Mouse (Mus musculus): Measurements from ENCODE around the gene 4930590J08Rik. TPM values are rescaled to one million over a fixed set of nuclear protein-coding genes. Genes with fewer than 3 reads are reported as not detected.
A peak's percentile ranks its signal among the peaks of the same experiment; 100 is the strongest.
"Not testable (repeated sequence)": the region's sequence is repeated elsewhere in the genome, so short reads cannot be mapped to it uniquely, and the experiment has no call there.

The 4930590J08Rik gene
- total RNA-seq, 2 experiments from 2014 or later = 1.9 to 2.2 TPM

DNA sequence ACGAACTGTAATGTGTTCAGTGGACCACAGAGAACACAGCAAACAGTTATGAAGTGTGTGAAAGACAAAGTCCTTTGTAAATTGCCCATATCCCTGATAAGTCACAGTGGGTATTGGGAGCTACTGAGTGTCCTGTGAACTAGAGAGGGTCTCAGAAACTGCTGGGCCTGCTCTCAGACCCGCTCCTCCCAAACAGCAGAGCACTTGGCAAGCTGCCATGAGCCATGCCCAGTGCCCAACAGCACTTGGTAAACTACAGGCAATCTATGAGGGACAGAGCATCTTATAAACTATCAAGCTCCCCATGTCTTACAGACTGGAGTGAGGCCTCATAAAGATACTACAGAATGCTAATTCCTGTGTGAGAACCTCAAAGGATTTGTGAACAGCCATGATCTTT is 45.8 kb downstream of the 4930590J08Rik start:
- intact Hi-C loops (cut with DNase I) = no loop called here

DNA sequence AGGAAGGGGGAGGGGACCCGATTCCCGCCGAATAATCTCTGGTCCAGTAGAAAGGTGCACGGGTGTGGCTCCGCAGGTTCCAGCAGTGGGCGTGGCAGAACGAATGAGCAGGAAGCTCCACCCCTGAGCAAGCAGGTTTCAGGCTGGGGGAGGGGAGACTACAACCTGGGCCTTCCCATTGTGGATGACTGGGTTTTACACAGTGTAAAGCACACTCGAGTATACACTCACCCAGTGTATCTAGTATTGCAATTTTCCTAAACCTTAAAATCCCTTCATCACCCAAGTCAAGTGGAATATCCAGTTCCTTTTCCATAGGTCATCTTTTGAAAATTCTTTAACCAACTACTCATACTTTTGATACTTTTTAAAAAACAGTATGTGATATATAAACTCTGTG is 55.4 kb downstream of the 4930590J08Rik start:
- DNase-seq (ENCODE audit: extremely low spot score in 1 of 2, low spot score in 2 of 2); intact Hi-C loops (cut with DNase I): not testable (repeated sequence)

More for the DNA sequence above, 45.8 kb downstream of the 4930590J08Rik start:
- no peak for DNase-seq (ENCODE audit: extremely low spot score in 1 of 2, low spot score in 2 of 2)

DNA sequence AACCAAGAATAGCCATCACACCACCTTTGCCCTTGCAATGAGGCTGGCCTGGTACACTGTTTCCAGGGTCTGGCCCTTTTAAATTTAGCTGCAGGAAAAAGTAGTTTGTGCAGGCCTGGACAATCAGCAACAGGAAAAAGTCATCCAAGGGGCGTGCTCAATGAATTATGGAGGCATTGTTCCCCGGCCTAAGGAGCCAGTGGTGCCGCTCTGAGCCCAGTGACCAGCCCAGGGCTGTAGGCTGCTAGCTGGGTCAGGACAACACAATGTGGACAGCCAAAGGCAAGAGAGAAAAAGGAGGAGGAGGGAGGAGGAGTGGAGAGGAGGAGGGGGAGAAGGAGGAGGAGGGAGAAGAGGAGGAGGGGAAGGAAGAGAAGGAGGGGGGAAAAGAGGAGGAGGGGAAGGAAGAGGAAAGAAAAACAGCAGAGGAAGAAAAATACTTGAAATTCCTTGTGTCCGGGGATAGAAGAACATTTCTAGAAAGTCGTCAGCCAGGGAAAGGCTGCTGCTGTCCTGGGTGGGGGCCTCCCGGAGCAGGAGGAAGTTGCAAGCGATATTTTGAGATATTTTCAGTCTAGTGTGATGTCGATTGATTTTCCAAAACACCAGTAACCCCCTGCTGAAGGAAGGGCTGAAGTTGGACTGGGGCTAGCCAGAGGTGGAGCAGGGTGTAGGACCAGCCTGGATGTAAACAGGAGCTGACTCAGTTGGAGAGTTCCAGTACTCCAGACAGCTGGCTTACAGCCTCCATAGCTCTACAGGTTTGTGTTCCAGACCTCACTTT is 57.6 kb downstream of the 4930590J08Rik start:
- DNase-seq (ENCODE audit: extremely low spot score in 1 of 2, low spot score in 2 of 2) = peak in 1 of 2 experiments; percentile 48
- intact Hi-C loops (cut with DNase I) = no loop called here

DNA sequence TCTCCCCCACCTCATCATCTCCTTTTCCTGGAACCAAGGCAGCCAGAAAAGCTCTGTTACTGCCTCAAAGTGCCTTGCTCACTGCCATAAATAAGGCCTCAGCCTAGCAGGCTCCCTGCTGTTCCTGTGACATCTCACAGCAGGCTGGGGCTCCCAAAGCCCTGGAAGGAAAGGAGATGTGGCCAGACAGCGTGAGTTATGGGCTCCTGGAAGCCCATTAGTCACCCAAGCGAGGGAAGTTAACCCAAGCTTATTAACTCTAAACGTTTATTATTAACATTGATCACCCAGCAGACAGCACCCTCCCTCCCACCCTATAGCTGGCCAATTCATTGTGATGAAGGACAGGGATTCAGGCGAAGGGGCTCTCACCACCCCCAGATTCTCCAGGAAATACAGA is 60.8 kb downstream of the 4930590J08Rik start:
- intact Hi-C loops (cut with DNase I) = no loop called here
- DNase-seq (ENCODE audit: extremely low spot score in 1 of 2, low spot score in 2 of 2) = peak in 1 of 2 experiments; percentile 40

DNA sequence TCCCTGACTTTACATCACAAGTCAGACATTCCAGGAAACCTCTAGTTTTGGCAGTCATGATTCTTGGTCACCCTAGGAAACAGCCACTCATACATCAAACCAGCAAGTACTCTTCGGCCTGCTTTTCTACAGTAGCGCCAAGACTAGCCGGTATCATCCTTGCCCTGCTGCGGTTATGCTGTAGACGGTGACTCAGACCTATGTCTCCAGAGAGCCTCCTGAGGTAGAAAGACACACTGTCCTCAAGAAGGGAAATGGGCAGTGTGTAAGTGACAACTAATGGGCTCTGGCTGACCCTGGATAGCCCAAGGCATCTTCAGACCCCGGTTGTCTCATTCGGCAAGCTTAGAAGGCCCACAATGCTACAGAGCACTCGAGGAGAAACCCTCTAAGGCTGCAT is 62.5 kb downstream of the 4930590J08Rik start:
- no peak for DNase-seq (ENCODE audit: extremely low spot score in 1 of 2, low spot score in 2 of 2)

DNA sequence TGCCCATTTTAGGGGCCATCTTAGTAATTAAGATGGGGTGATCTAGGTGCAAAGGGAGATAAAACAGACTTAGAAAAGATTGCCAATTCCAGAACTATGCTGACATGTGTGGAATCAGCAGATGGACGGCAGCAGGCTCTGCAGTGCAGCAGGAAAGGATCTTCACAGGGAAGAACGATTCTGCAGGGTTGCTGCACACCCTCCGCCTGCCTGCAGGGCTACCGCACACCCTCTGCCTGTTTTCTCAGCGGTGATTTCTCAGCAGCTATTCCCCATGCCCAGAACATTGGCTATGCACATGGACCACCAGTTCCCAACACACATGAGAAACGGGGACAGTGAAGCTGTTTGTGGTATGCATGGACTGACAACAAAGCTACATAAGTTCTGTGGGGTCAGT is 63.4 kb downstream of the 4930590J08Rik start:
- intact Hi-C loops (cut with DNase I) = no loop called here

More for the DNA sequence above, 62.5 kb downstream of the 4930590J08Rik start:
- intact Hi-C loops (cut with DNase I) = no loop called here

DNA sequence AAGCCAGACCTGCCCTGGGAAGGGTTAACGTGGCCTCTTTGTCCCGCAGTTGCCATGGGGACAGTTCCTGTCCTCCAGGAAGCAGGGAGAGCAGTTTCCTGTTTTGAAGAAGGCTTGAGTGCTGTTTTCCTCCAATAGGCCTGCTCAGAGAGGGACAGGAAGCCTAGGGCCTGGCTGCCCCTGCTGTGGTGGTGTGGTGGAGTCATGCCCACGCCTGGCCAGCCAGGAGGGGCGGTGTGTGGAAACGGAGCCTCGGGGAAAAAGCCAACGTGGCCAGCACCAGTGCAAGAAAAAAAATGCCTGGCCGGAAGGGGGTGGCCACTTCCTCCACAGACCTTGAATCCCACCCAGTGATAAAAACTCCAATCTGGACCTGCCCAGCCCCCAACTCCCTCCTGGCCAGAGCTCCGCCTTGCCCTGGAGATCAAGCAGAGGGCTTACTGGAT is 69.6 kb downstream of the 4930590J08Rik start:
- DNase-seq (ENCODE audit: extremely low spot score in 1 of 2, low spot score in 2 of 2) = peak in 1 of 2 experiments; percentile 89
- intact Hi-C loops (cut with DNase I) = no loop called here

More for the DNA sequence above, 63.4 kb downstream of the 4930590J08Rik start:
- peak in 1 of 2 experiments; percentile 42 for DNase-seq (ENCODE audit: extremely low spot score in 1 of 2, low spot score in 2 of 2)

DNA sequence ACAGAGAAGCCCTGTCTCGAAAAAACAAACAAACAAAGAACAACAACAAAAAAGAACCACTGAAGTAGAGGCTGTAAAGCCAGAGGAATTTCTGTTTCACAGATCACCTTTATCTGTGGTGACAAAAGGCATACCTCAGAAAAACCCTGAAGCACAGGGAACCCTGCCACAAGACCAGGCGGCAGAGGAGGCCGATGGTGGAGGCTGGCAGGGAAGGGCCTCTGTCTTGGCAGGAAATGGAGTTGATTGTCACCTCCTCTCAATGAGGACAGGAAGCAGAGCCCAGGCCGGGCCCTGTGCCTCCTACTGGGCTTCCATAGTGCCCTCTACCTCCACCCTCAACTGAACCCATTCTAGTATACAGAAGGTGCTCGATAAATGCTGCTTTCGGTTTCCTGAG is 71.4 kb downstream of the 4930590J08Rik start:
- intact Hi-C loops (cut with DNase I) = no loop called here
- no peak for DNase-seq (ENCODE audit: extremely low spot score in 1 of 2, low spot score in 2 of 2)

DNA sequence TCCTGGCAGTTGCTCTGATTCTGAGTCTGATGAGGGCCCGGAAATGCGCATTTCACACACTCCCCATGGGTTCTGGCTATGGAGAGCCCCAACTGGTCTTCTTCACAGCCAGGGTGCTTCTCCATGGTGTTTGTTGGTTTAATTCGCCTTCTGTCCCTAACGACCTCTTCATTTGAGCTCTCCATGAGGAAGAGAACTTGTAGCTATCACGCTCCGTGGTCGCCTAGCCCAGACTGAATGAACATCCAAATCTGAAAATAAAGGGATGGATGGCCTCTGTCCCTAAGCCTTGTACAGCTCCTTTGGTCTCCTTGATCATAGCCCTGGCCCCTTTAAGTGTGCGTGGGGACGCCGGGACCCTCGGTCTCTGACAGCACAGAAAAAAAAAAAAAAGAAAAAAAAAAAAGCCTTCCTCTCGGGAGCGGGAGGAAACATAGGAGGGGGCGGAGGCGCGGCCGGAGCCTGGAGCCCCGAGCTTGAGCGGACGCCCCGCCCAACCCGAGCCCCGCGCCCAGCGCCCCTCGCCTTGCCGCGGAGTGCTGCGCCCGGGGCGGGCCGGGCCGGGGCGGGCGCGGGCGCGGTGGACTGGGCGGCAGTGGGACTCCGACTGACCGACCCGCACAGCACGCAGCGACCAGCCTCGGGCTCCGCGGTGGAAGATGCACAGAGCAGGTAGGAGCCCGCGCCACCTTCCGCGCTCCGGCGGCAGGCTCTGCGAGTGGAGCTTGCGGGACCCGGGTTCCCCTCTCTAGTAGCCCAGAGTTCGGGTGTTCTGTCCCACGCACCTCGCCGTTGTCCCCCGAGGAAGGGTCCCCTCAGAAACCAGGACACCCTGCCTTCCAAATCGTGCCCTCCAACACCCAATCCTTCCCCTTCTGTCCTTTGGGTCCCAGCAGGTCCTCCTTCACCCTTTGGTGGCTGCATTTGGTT is 76.0 kb downstream of the 4930590J08Rik start, which contains the start of gene Fgd5:
Fgd5 (plus strand) TSS at position 508 of the 930 bp plus-strand sequence.
- intact Hi-C loops (cut with DNase I) = no loop called here
- peak in 1 of 2 experiments; percentile 74 for DNase-seq (ENCODE audit: extremely low spot score in 1 of 2, low spot score in 2 of 2)

DNA sequence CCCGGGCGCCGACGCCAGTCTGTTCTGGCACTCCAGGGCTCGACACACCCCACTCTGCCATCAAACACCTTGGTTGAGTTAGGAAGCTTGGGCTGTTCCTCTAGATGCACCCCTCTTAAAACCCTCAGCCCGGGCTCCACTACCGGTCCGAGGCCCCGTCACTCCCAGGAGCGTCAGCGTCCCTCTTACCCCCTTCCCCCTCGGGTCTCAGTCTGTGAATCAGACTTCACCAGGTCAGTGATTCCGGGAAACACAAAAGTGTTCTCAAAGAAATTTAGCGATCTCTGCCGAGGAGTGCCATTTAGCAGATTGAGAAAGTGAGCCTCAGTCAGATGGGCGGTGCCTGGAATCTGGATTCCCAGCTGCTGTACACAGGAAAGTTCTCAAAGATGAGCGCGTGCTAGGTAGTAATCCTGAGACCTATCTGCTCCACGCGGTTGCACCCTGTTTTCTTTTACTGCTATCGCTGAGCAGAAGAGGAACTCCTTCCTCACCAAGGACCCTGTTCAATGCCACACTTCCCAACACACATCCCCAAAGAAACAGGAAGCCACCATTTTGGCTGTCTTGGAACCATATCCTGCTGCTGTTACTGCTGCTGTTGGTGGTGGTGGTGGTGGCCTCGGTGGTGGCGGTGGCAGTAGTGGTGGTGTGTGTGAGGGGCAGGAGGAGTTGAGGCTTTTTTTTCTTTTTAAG is 76.8 kb downstream of the 4930590J08Rik start:
- intact Hi-C loops (cut with DNase I) = no loop called here

DNA sequence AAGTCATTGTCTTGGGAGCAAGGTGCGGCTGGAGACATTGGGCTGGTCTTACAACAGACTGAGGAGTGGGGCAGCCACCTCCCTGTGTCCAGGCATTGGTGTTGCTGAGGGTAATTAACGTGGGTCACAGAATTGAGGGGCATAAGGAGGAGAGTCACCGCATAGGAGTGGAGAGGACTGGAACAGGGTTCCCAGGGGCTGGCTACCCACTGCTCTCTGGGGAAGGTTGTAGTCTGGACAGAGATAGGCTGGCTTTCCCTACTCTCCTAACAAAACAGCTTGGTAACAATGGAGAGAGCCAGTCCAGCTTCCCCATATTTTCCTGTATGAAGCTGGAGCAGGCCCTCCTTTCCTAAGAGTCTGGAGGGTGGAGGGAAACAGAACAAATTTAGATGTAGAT is 77.4 kb downstream of the 4930590J08Rik start:
- DNase-seq (ENCODE audit: extremely low spot score in 1 of 2, low spot score in 2 of 2) = no peak
- intact Hi-C loops (cut with DNase I) = no loop called here

More for the DNA sequence above, 76.8 kb downstream of the 4930590J08Rik start:
- no peak for DNase-seq (ENCODE audit: extremely low spot score in 1 of 2, low spot score in 2 of 2)

DNA sequence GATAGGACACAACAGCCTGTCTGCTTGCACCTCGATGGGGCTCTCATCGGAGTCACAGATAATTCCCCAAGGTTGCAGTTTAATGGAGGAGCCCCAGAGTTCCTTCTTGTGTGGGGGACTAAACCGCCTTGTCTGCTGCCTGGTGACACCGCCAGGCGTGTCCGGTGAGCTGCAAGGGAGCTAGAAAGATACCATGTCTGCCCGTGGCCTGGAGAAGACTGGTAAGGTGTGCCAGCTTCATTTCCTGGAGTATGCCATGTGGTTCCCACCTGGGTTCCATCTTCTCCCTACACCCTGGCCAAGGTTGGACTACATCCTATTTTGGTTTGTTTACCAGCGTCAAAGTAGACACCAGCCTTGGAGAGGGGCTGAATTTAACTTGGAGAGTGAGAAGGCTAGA is 87.5 kb downstream of the 4930590J08Rik start:
- intact Hi-C loops (cut with DNase I) = no loop called here
- DNase-seq (ENCODE audit: extremely low spot score in 1 of 2, low spot score in 2 of 2) = no peak

DNA sequence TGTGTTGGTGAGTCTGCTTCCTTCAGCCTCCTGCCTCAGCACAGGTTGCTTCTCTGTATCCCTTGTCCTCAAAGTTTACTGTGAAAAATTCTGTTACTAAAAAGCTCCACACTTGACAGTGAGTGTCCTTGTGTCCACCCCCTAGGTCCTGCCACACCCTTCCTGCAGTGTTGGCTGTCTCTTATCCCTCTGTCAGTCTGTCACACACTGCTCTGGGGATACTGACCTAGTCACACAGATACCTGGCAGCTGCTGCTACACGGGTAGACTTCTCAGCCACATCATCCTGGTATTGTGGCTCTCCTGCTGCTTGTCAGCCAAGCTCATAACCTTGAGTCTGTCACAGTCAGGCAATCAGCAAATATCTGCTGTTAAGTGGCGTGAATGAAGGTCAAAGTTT is 90.2 kb downstream of the 4930590J08Rik start:
- intact Hi-C loops (cut with DNase I) = no loop called here
- no peak for DNase-seq (ENCODE audit: extremely low spot score in 1 of 2, low spot score in 2 of 2)

DNA sequence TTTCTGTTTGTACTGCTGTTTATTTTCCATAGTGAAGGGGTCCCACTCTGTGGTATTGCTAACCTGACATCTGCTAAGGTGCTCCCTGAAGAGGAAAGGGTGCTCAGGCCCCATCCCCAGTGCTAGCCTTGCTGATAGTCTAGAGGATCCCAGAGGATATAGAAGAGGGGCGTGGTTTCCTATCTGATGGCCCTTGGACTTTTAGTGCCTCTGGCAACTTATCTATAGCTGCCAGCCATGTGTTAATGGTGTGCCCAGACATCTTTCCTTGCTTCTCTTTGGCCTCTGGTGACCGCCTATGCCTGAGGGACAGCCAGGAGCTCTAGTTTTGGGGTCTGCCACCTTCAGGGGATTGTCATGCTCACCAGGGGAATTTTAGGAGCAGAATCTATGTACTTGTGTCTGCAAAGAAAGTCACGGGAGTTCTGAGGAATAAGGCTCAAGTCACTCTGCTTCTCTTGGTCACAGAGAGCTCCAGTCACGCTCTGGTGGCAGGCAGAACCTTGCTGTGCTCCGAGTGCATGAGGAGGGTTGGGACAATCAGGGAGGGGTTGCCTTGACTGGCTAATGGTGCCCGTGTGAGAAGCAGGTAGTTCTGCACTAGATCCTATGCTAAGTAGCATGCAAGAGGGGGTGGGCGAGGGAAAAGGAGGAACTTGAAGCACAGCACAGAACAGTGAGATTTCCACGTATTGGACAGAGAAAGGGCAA is 91.3 kb downstream of the 4930590J08Rik start:
- DNase-seq (ENCODE audit: extremely low spot score in 1 of 2, low spot score in 2 of 2) = no peak
- intact Hi-C loops (cut with DNase I) = no loop called here

DNA sequence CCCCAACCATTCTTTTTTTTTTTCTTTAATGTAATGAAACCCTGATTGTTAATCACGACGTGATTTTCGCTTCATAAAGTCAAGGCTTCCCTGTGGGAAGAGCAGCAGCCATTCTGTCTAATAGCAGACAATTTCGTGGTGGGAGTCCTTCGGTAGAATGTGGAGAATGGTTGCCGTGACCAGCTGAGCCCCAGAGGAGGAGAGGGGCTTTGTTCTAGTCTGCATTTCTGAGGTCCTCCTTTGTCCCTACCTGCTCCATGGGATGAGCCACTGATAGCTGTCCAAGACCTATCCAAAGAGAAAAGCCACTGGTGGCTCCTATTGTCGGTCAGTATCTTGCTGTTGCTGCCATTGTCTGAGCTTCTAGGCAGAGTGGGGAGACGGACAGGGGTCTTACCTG is 93.5 kb downstream of the 4930590J08Rik start:
- no peak for DNase-seq (ENCODE audit: extremely low spot score in 1 of 2, low spot score in 2 of 2)
- intact Hi-C loops (cut with DNase I) = no loop called here
